Mouse (Mus musculus): Measurements from ENCODE around the gene Rnf225. TPM values are rescaled to one million over a fixed set of nuclear protein-coding genes. Genes with fewer than 3 reads are reported as not detected.
A peak's percentile ranks its signal among the peaks of the same experiment; 100 is the strongest.
"Not testable (repeated sequence)": the region's sequence is repeated elsewhere in the genome, so short reads cannot be mapped to it uniquely, and the experiment has no call there.

The Rnf225 gene
- total RNA-seq (2017), result 0.50 and 1.2 TPM in 2 replicates

DNA sequence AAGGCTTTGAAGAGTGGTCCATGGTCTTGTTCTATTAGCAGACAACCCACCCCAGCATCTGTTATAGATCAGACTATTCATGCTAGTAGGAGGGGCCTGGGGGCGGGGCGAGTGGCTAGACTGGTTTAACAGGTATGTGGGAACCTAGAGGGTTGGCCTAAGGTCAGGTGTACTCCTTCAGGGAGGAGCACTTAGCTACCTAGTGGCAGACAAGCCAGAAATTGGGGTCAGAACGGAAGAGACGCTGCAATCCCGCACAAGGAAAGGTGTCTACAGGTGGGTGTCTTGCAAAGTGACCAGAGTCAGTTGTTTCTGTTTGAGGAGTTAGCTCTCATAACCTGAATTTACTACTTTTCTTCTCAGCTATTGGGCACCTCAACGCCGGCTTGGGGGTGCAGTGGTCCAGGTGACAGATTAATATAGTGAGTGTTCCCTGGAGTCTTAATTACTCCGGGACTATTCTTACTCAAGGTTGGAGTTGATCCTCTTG is at the start of gene Rnf225:
TSS of gene Rnf225 (plus strand) at position 226 of the 490 bp plus-strand sequence.
- ATAC-seq (replicated peaks in 1 of 2; ENCODE audit: insufficient read depth in 1 of 2, low FRiP score in 2 of 2, low TSS enrichment in 1 of 2, low read depth in 1 of 2, poor library complexity in 2 of 2, severe bottlenecking in 2 of 2), result no peak

DNA sequence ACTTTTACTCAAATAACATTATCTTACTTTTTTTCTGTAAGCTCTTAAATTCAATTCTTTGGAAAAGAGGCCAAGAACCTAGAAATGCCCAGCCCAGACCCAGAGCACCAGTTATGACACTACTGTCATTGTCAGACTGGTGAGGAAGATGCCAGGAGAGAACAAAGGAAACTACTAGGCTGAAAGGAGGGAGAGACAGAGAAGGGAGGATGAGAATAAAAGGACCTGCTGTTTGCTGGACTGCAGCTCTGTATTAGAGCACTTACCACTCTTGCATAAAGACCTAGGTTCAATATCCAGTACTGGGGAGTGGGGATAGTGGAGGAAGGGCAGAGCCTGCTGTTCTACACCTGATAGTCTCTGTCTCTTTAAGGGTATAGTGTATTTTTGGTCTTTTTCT is 47.2 kb upstream of the Rnf225 start:
- no peak for ATAC-seq (replicated peaks in 1 of 2; ENCODE audit: insufficient read depth in 1 of 2, low FRiP score in 2 of 2, low TSS enrichment in 1 of 2, low read depth in 1 of 2, poor library complexity in 2 of 2, severe bottlenecking in 2 of 2)

DNA sequence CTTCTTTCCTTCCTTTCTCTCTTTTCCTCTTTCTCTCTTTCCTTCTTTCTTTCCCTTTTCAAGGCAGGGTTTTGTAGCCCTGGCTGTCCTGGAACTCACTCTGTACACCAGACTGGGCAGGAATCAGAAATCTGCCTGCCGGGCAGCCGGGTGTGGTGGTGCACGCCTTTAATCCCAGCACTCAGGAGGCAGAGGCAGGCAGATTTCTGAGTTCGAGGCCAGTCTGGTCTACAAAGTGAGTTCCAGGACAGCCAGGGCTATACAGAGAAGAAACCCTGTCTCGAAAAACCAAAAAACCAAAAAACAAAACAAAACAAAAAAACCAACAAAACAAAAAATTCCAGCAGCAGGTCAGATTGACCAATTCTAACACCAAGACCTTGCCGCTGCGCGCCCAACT is 46.7 kb upstream of the Rnf225 start:
- not testable (repeated sequence) for ATAC-seq (replicated peaks in 1 of 2; ENCODE audit: insufficient read depth in 1 of 2, low FRiP score in 2 of 2, low TSS enrichment in 1 of 2, low read depth in 1 of 2, poor library complexity in 2 of 2, severe bottlenecking in 2 of 2)

- ATAC-seq (replicated peaks in 1 of 2; ENCODE audit: insufficient read depth in 1 of 2, low FRiP score in 2 of 2, low TSS enrichment in 1 of 2, low read depth in 1 of 2, poor library complexity in 2 of 2, severe bottlenecking in 2 of 2), result peak; percentile 100
These were observed 46.1 kb upstream of the Rnf225 start, which contains the start of gene Zfp128 for GRCm38 (mm10) chr7:12880911-12881660. Gene Zfp128, plus strand, starts transcription at chr7:12881177.

GRCm38 (mm10) chr7:12886563-12887266 is 40.5 kb upstream of the Rnf225 start:
- no peak for ATAC-seq (replicated peaks in 1 of 2; ENCODE audit: insufficient read depth in 1 of 2, low FRiP score in 2 of 2, low TSS enrichment in 1 of 2, low read depth in 1 of 2, poor library complexity in 2 of 2, severe bottlenecking in 2 of 2)

DNA sequence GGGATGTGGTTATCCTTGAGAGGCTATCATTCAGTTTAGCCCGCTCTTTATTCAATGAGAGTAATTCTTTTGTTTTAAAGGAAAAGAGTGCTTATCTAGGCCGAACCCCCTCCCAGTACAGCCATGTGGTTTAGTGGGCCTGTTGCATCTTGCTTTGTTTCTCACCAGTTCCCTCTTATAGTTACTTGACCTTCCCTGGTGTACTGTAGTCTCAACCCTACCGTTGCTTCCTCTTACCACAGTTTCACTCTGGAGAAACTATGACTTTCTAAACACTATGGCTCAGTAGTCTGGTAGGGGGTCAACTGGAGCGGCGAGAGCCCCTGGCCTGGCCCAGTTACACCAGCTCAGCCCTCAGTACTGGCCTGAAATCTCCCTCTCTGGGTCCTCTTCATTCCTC is 39.6 kb upstream of the Rnf225 start:
- no peak for ATAC-seq (replicated peaks in 1 of 2; ENCODE audit: insufficient read depth in 1 of 2, low FRiP score in 2 of 2, low TSS enrichment in 1 of 2, low read depth in 1 of 2, poor library complexity in 2 of 2, severe bottlenecking in 2 of 2)

DNA sequence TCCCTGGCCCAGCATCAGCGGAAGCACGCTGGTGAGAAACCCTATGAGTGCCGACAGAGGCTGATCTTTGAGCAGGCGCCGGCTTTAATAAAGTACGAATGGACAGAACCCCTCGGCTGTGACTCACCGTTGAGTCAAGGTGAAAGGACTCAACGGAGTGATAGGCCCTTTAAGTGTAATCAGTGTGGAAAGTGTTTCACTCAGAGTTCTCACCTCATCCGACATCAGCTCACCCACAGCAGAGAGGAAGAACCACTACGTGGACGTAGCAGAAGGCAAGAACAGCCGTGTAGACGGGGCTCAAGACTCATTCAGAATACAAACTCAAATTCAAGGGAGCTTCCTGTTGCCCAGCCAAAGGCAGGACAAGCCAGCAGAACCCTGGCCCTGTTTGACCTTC is 36.3 kb upstream of the Rnf225 start:
- no peak for ATAC-seq (replicated peaks in 1 of 2; ENCODE audit: insufficient read depth in 1 of 2, low FRiP score in 2 of 2, low TSS enrichment in 1 of 2, low read depth in 1 of 2, poor library complexity in 2 of 2, severe bottlenecking in 2 of 2)

- ATAC-seq (replicated peaks in 1 of 2; ENCODE audit: insufficient read depth in 1 of 2, low FRiP score in 2 of 2, low TSS enrichment in 1 of 2, low read depth in 1 of 2, poor library complexity in 2 of 2, severe bottlenecking in 2 of 2), result no peak
These were observed 35.9 kb upstream of the Rnf225 start for GRCm38 (mm10) chr7:12891334-12891733.

DNA sequence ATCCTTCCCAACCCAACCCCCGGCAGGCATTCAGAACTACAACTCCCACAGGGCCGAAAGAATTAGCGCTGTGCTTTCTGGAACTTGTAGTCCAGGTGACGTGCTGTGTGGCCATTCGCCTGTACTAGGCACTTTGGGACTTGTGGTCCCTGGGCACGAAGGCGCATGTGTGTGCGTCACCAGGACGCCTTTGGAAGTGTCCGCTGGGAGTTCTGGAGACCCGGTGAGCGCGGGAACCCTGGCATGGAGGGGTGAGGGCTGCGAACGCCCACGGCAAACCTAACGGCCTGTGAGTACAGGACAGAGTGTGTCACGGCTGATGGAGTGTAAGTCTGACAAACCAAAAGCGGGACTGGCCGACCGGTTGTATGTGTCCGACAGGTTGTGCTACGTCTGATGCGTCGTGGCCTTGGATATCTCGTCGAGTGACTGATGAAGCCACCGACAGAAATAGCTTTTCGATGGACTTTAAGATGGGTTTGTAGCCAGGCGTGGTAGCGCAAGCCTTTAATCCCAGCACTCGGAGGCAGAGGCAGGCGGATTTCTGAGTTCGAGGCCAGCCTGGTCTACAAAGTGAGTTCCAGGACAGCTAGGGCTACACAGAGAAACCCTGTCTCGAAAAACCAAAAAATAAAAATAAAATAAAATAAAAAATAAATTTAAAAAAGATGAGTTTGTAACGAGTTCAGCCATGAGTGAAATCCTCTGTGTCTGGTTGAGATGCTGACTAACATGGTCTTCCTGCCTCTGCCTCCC is 29.4 kb upstream of the Rnf225 start, which contains the start of gene Zscan22:
TSS of gene Zscan22 (plus strand) at position 161 of the 756 bp plus-strand sequence.
- ATAC-seq (replicated peaks in 1 of 2; ENCODE audit: insufficient read depth in 1 of 2, low FRiP score in 2 of 2, low TSS enrichment in 1 of 2, low read depth in 1 of 2, poor library complexity in 2 of 2, severe bottlenecking in 2 of 2), result peak; percentile 100

DNA sequence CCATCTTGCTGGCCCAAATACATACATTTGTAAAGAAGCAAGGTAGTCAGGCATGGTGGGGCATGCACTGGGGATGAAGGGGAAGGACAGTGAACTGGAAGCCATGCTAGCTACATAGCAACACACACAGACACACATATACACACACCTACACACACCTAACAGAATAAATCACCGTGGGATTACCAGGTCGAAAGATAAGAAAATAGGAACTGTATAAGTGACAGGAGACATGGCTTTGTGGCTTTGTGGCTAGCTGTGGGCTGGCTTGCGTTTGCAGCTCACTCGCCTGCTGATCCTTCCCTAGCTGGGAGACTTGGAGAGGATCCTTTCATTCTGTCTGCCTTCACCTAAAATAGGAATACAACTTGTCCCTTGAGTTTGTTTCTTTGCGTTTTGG is 25.7 kb upstream of the Rnf225 start:
- ATAC-seq (replicated peaks in 1 of 2; ENCODE audit: insufficient read depth in 1 of 2, low FRiP score in 2 of 2, low TSS enrichment in 1 of 2, low read depth in 1 of 2, poor library complexity in 2 of 2, severe bottlenecking in 2 of 2), result no peak

GRCm38 (mm10) chr7:12903623-12904022 is 23.6 kb upstream of the Rnf225 start:
- peak; percentile 92 for ATAC-seq (replicated peaks in 1 of 2; ENCODE audit: insufficient read depth in 1 of 2, low FRiP score in 2 of 2, low TSS enrichment in 1 of 2, low read depth in 1 of 2, poor library complexity in 2 of 2, severe bottlenecking in 2 of 2)

- ATAC-seq (replicated peaks in 1 of 2; ENCODE audit: insufficient read depth in 1 of 2, low FRiP score in 2 of 2, low TSS enrichment in 1 of 2, low read depth in 1 of 2, poor library complexity in 2 of 2, severe bottlenecking in 2 of 2), result no peak
These were observed 22.1 kb upstream of the Rnf225 start for GRCm38 (mm10) chr7:12905146-12905545.

DNA sequence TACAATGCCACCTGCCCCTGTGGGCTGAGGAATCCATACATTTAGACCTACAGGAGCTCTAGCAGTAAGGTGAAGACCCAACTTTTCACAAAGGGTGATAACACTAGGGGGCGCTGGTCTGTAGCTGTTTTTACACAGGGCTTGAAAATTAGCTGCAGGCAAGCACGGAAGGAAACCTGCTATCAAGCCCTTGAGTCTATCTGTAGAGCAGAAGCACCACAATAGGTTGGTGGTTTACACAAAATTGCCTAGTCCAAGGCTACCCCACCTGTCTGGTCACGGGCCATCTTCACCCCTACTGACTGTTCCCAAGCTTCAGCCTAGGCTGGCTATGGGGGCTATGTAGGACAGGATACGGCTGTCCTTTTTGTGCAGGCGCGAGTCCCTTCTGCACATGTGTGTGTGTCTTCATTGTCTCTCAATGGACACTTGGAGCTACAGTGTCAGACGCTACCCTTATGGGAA is 17.7 kb upstream of the Rnf225 start:
- ATAC-seq (replicated peaks in 1 of 2; ENCODE audit: insufficient read depth in 1 of 2, low FRiP score in 2 of 2, low TSS enrichment in 1 of 2, low read depth in 1 of 2, poor library complexity in 2 of 2, severe bottlenecking in 2 of 2), result peak; percentile 75 to 78

GRCm38 (mm10) chr7:12910181-12910668 is 17.0 kb upstream of the Rnf225 start:
- ATAC-seq (replicated peaks in 1 of 2; ENCODE audit: insufficient read depth in 1 of 2, low FRiP score in 2 of 2, low TSS enrichment in 1 of 2, low read depth in 1 of 2, poor library complexity in 2 of 2, severe bottlenecking in 2 of 2), result peak; percentile 68 to 73

DNA sequence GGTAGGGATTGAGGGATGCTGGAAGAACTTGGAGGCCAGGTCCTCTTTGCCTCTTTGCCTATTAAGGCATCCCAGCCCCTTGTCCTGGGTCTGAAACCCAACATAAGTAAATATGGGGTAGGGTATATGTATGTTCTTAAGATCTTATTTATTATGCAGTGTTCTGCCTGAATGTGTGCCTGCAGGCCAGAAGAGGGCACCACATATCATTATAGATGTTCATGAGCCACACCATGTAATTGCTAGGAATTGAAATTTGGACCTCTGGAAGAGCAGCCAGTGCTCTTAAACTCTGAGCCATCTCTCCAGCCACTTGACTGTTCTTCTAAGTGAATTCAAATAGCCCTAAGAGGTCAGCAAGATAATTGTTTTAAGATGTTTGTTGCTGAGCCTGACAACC is 13.7 kb upstream of the Rnf225 start:
- no peak for ATAC-seq (replicated peaks in 1 of 2; ENCODE audit: insufficient read depth in 1 of 2, low FRiP score in 2 of 2, low TSS enrichment in 1 of 2, low read depth in 1 of 2, poor library complexity in 2 of 2, severe bottlenecking in 2 of 2)

- ATAC-seq (replicated peaks in 1 of 2; ENCODE audit: insufficient read depth in 1 of 2, low FRiP score in 2 of 2, low TSS enrichment in 1 of 2, low read depth in 1 of 2, poor library complexity in 2 of 2, severe bottlenecking in 2 of 2), result not testable (repeated sequence)
These were observed 6.7 kb upstream of the Rnf225 start for GRCm38 (mm10) chr7:12920495-12920894.

- ATAC-seq (replicated peaks in 1 of 2; ENCODE audit: insufficient read depth in 1 of 2, low FRiP score in 2 of 2, low TSS enrichment in 1 of 2, low read depth in 1 of 2, poor library complexity in 2 of 2, severe bottlenecking in 2 of 2), result no peak
These were observed 5.9 kb upstream of the Rnf225 start for GRCm38 (mm10) chr7:12921318-12921704.
